Mouse (Mus musculus) heart, embryonic 14.5 days (tissue): ENCODE data around the gene Mfge8. TPM values are rescaled to one million over a fixed set of nuclear protein-coding genes. Genes with fewer than 3 reads are reported as not detected.

Experiments
- ATAC-seq: fragments of 200-750 bp; cut with Nextera tagmentation; 2 replicates; pipeline ENCODE4 v1.8.0; 2017; ENCODE audit warnings: low read depth, moderate TSS enrichment; ENCODE audit not compliant: insufficient number of reproducible peaks, insufficient read depth, low FRiP score
- H3K27ac ChIP-seq, 2 experiments: fragments of 200-500 bp in 1 of 2; fragments of 300-500 bp in 1 of 2; sonication (generic) in 1 of 2; replicated peaks in 1 of 2; 2 replicates each; pipeline ENCODE4 v1.5.1; 2012 to 2014; ENCODE audit warnings: low read depth in 2 of 2, low read length in 2 of 2, control low read depth in 1 of 2, mild to moderate bottlenecking in 1 of 2, mixed read lengths in 1 of 2; ENCODE audit not compliant: control insufficient read depth in 1 of 2, insufficient read depth in 1 of 2
- H3K27me3 ChIP-seq: fragments of 300-500 bp; sonication (generic); 2 replicates; pipeline ENCODE4 v1.6.1; 2014; ENCODE audit warnings: mild to moderate bottlenecking, low read length, control low read depth; ENCODE audit not compliant: control insufficient read depth, insufficient read depth
- H3K36me3 ChIP-seq: fragments of 300-500 bp; sonication (generic); 2 replicates; pipeline ENCODE4 v1.6.1; 2014; ENCODE audit warnings: mild to moderate bottlenecking, control low read depth, low read length, mixed read lengths; ENCODE audit not compliant: control insufficient read depth, insufficient read depth
- H3K4me1 ChIP-seq, 2 experiments: fragments of 200-500 bp in 1 of 2; fragments of 300-500 bp in 1 of 2; sonication (generic) in 1 of 2; 2 replicates each; pipeline ENCODE4 v1.6.1; 2012 to 2014; ENCODE audit warnings: low read length in 2 of 2, control low read depth in 1 of 2, mixed read lengths in 1 of 2; ENCODE audit not compliant: control insufficient read depth in 2 of 2, insufficient read depth in 2 of 2
- H3K4me2 ChIP-seq: fragments of 300-500 bp; sonication (generic); 2 replicates; pipeline ENCODE4 v1.6.1; 2014; ENCODE audit warnings: mild to moderate bottlenecking, low read length
- H3K4me3 ChIP-seq, 2 experiments: fragments of 200-500 bp in 1 of 2; fragments of 300-500 bp in 1 of 2; sonication (generic) in 1 of 2; 2 replicates each; pipeline ENCODE4 v1.5.1; 2012 to 2014; ENCODE audit warnings: low read length in 2 of 2, mild to moderate bottlenecking in 2 of 2, control low read depth in 1 of 2, low read depth in 1 of 2, moderate library complexity in 1 of 2; ENCODE audit not compliant: control insufficient read depth in 1 of 2, insufficient read depth in 1 of 2
- H3K9ac ChIP-seq: fragments of 300-500 bp; sonication (generic); 2 replicates; pipeline ENCODE4 v1.6.1; 2014; ENCODE audit warnings: mild to moderate bottlenecking, low read length
- H3K9me3 ChIP-seq: fragments of 300-500 bp; sonication (generic); 2 replicates; pipeline ENCODE4 v1.6.1; 2016; ENCODE audit warnings: low read length, control low read depth; ENCODE audit not compliant: control insufficient read depth
- WGBS: fragments of 180-500 bp; shearing (Covaris S2); extraction: QIAGEN DNeasy Blood & Tissue Kit; methylation state at CpG from one replicate; pipeline ENCODE4 v1.1.7; 2014; 5-methylcytosine and 5-hydroxymethylcytosine counted together
- polyA plus RNA-seq: library from polyadenylated mRNA; unstranded; fragments of >200 nt; fragmentation: Nextera tagmentation; extraction: Ambion mirVana; gene quantifications from 2 replicates; pipeline ENCODE4 v1.2.1, GENCODE M21; 2014

Gene Mfge8
- polyA plus RNA-seq, 1 experiment from 2014 or later, result 260 TPM

DNA sequence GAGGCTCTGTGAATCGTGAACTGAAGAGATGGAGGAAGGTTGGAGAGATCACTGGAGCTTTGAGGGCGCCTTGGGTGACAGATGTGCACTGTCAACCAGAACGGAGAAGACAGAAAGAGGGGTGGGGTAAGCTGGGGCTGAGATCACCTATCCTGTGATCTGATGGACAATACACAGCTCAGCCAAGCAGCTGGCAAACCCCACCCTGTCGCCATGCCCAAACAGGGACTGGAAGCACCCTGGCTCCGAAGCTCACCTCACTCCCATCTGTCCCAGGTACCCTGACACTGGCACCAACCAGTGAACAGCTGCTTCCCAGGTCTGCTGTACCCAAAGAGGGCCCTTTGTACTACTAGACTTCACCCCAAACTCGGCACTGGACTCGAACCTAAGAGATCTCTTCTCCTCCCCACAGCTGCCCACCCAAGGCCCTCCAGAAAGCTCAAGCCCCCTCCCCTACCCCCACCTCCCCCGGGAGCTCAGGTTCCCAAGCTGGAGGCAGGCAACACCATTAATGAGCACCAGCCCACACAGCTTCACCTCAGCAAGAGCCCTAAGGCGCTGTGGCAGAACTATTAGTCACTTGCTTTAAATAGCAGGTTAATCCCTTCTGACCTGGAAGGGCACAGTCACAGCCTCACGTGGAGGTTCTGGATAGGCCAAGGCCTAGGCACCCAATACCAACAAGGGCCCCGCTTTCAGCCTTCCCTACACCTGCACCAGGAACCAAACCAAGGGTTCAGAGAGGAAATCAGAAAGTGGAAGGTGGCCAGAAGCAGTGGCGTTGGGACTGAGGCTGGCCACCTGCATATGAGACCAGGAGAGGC lies 1.6 kb downstream of the Mfge8 start:
- Histone ChIP-seq H3K4me3 (peak overlapping the region; percentile 63 to 68), H3K27me3 (no peaks in the 10 kb centered on the region), H3K4me1 (peaks cover 14 to 30% of the 10 kb centered on the region in 2 experiments), H3K36me3 (peaks cover 33% of the 10 kb centered on the region), H3K9ac (peak overlapping the region; percentile 82), H3K9me3 (no peaks in the 10 kb centered on the region), H3K27ac (peak overlapping the region; percentile 57 to 87), H3K4me2 (peak overlapping the region; percentile 65)
- ATAC-seq, result no peak
- WGBS, result 46% methylated on average over 12 of the region's 12 CpGs

DNA sequence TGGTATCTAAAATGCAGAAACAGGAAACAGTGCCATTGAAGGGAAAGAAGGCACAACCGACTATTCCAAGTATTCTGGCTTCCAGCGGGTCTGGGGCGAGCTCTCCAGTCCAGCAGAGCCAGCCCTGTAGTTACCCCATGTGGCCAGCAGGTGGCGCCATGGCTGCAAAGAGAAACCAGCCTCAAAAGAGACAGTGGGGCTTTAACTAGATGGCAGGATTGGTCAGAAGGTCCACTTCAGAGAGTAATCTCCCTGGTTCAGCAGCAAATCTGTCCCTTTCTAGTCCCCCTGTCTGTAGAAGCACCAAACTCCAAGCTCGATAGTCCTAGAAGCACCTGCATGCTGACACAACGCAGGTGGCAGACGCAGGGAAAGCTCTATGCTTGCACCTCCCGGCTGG lies 8.0 kb downstream of the Mfge8 start:
- Histone ChIP-seq H3K27me3 (no peaks in the 10 kb centered on the region), H3K9ac (no peak overlapping the region), H3K27ac (no peak overlapping the region), H3K36me3 (peaks cover 93% of the 10 kb centered on the region), H3K4me1 (peaks cover 0 to 17% of the 10 kb centered on the region in 2 experiments; a peak in 3 of 4 replicates), H3K4me3 (no peak overlapping the region), H3K9me3 (no peaks in the 10 kb centered on the region), H3K4me2 (no peak overlapping the region)
- 42% methylated on average over 8 of the region's 8 CpGs for WGBS
- no peak for ATAC-seq

DNA sequence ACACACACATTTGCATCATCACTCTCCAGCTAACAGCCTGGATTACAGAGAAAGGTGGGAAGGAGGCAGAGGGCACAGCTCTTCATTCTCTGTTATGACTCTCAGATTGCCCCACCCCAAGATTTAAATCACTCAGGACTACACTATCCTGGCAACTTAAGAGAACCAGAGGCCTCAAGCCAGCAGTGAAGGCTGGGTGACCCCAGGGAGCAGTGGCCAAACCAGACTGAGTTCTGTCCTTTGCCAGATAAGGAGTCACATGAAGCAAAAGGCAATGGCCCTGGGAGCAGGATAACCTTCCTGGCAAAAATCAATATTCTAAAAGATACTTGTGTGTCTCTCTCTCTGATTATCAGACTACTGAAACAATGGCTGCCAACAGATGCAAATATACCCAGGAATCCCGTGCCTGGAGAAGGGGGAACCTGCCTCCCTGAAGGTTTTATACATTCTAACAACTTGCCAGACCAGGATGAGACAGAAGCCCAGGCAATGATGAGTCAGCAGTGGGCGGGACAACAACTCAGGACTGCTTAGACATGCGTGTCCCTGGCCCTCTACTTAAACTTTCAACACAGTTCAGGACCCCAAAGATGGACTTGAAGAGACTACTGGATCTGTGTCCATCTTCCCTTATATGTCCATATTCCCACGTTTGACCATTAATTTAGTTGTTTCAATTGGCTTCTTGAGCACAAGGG lies 8.8 kb downstream of the Mfge8 start:
- Histone ChIP-seq H3K4me3 (no peak overlapping the region), H3K27me3 (no peaks in the 10 kb centered on the region), H3K27ac (no peak overlapping the region), H3K36me3 (peaks cover 98% of the 10 kb centered on the region), H3K4me2 (no peak overlapping the region), H3K4me1 (peaks cover 0 to 16% of the 10 kb centered on the region in 2 experiments; a peak in 3 of 4 replicates), H3K9me3 (no peaks in the 10 kb centered on the region), H3K9ac (no peak overlapping the region)
- WGBS, result 46% methylated on average over 4 of the region's 4 CpGs
- ATAC-seq, result no peak

DNA sequence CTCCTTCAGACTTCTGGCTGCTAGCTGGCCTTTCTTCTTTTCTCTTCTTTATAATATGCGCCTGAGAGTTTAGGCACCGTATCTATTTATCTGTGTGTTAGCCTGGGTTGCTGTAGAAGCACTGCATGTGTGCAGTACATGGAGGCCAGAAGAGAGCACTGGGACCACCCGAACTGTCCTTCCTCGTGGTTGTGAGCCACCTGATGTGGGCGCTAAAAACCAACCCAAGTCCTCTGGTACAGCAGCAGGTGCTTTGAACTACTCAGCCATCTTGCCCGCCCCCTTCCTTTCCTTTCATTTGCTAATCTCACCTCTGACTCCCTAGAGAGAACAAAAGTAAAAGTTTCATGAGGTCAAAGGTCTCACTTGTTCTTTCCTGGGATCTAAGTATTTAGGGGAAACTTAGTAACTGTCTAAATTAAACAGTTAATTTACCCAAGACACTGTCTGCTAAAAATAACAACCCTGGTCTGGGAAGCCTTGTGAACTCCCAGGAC lies 9.5 kb downstream of the Mfge8 start:
- WGBS, result 70% methylated on average over 6 of the region's 6 CpGs
- Histone ChIP-seq H3K36me3 (peaks cover 98% of the 10 kb centered on the region), H3K4me1 (peaks cover 0 to 10% of the 10 kb centered on the region in 2 experiments; a peak in 1 of 4 replicates), H3K27me3 (no peaks in the 10 kb centered on the region), H3K9me3 (no peaks in the 10 kb centered on the region), H3K27ac (no peak overlapping the region), H3K9ac (no peak overlapping the region), H3K4me3 (no peak overlapping the region), H3K4me2 (no peak overlapping the region)
- ATAC-seq, result no peak

DNA sequence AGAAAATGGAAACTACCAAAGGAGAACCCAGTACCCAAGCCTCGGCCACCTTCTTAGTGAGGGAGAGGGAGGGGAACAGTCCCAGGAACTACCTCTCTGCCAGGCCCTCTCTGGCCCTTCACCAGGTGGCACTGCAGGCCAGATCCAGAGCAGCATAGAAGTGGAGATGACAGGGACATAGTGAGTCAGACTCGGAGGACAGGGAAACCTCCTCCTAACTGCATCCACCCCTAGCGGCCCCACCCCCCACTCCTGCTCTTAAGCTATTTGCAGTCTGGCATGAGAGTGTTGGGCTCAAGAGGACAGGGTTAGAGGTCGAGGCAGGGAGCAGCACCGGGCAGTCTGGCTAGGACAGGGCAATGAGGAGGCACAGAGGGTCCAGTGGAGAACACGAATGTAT lies 15.5 kb downstream of the Mfge8 start:
- Histone ChIP-seq H3K27ac (no peak overlapping the region), H3K4me1 (peaks cover 16 to 45% of the 10 kb centered on the region in 2 experiments), H3K36me3 (peaks cover 51% of the 10 kb centered on the region), H3K4me3 (no peak overlapping the region), H3K27me3 (peaks cover 4% of the 10 kb centered on the region; the same call in 1 of the 2 replicates), H3K9ac (no peak overlapping the region), H3K9me3 (no peaks in the 10 kb centered on the region), H3K4me2 (no peak overlapping the region)
- ATAC-seq, result no peak; the same call in 1 of the 2 replicates
- 17% methylated on average over 6 of the region's 6 CpGs for WGBS

DNA sequence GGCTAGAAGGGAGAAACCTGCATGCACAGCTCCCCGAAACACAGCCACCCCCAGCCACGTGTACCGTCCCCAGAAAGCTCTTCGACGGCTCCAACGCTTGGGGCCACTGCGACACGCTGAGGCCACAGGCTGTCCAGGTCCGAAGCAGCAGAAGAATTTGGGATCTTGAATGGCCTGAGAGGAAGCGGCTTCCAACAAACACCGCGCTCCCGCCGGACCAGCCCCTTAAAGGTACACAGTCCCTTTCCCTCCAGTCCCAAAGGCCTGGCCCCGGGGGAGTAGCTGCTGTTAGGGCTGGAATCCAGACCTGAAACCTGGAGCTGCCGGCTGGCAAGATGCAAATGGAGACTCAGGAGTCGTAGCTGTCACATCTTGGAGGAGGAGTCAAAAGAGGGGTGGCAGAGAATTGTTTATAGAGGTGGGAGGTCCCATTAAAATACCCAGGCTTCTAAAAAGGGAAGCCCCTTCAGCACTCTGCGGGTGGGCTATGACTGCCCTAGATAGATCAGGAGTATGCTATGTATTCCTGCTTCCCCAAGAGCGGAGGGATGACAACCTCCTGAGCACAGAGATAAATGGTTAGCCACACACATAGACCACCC lies 17.9 kb downstream of the Mfge8 start, which contains the start of gene Hapln3:
Hapln3 (minus strand) TSS at position 176 of the 602 bp plus-strand sequence.
- ATAC-seq, result no peak
- peak within 1 kb of the TSS; percentile 23 to 32 for H3K4me3 ChIP-seq
- peak within 1 kb of the TSS; percentile 69 for H3K4me2 ChIP-seq
- no peak within 1 kb of the TSS for H3K27ac ChIP-seq
- 3% methylated on average over 19 of the region's 19 CpGs for WGBS
- peaks cover 28% of the 10 kb centered on the region for H3K36me3 ChIP-seq
- peak within 1 kb of the TSS; percentile 42 for H3K9ac ChIP-seq
- H3K4me1 ChIP-seq, result peaks cover 16 to 45% of the 10 kb centered on the region in 2 experiments
- no peaks in the 10 kb centered on the region for H3K9me3 ChIP-seq
- peaks cover 4% of the 10 kb centered on the region; the same call in 1 of the 2 replicates for H3K27me3 ChIP-seq

DNA sequence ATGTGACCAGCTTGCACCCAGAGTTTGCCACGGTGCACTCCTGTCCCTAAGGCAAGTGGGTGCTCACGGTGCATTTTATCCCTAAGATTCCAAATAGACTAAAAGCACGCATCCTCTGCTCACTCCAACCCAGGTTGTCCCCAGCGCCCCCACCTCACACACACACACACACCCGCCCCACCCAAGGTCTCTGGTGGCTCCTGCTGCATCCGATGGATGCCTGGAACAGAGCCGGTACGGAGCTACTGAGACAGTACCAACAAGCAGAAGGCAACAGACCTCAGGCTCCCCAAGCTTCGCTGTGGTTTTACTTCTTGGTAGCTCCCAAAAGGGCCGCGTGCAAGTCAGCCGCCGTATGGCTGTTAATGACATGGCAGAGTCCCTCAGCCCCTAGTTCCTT lies 18.5 kb downstream of the Mfge8 start:
- Histone ChIP-seq H3K9ac (peak overlapping the region; percentile 42), H3K27me3 (peaks cover 4% of the 10 kb centered on the region; the same call in 1 of the 2 replicates), H3K4me1 (peaks cover 16 to 45% of the 10 kb centered on the region in 2 experiments), H3K27ac (no peak overlapping the region), H3K4me2 (peak overlapping the region; percentile 69), H3K9me3 (no peaks in the 10 kb centered on the region), H3K36me3 (peaks cover 22% of the 10 kb centered on the region), H3K4me3 (peak overlapping the region; percentile 23 to 32)
- ATAC-seq, result no peak
- WGBS, result 14% methylated on average over 13 of the region's 13 CpGs
